Mouse (Mus musculus) lung, embryonic 16.5 days (tissue): ENCODE results near the gene Morn2. TPM values are rescaled to one million over a fixed set of nuclear protein-coding genes. Genes with fewer than 3 reads are reported as not detected.
A peak's percentile ranks its signal among the peaks of the same experiment; 100 is the strongest.
"Not testable (repeated sequence)": the region's sequence is repeated elsewhere in the genome, so short reads cannot be mapped to it uniquely, and the experiment has no call there.

ENCODE experiments used
- ATAC-seq: fragments of 200-750 bp; cut with Nextera tagmentation; 2 replicates; pipeline ENCODE4 v1.8.0; 2017; ENCODE audit warnings: low read depth, mild to moderate bottlenecking, moderate library complexity
- H3K27ac ChIP-seq: fragments of 300-500 bp; sonication (generic); 2 replicates; pipeline ENCODE4 v1.5.1; 2014; ENCODE audit warnings: mild to moderate bottlenecking, control low read depth, low read length
- H3K27me3 ChIP-seq: fragments of 300-500 bp; sonication (generic); 2 replicates; pipeline ENCODE4 v1.6.1; 2014; ENCODE audit warnings: low read depth, low read length, mixed read lengths; ENCODE audit not compliant: control insufficient read depth, insufficient read depth
- H3K36me3 ChIP-seq: fragments of 300-500 bp; sonication (generic); 2 replicates; pipeline ENCODE4 v1.6.1; 2014; ENCODE audit warnings: low read length; ENCODE audit not compliant: control insufficient read depth, insufficient read depth
- H3K4me1 ChIP-seq: fragments of 300-500 bp; sonication (generic); replicated peaks from 2 replicates; pipeline ENCODE4 v1.6.1; 2014; ENCODE audit warnings: low read length, mixed read lengths; ENCODE audit not compliant: control insufficient read depth, insufficient read depth
- H3K4me2 ChIP-seq: fragments of 300-500 bp; sonication (generic); 2 replicates; pipeline ENCODE4 v1.6.1; 2014; ENCODE audit warnings: low read depth, low read length, control low read depth
- H3K4me3 ChIP-seq: fragments of 300-500 bp; sonication (generic); 2 replicates; pipeline ENCODE4 v1.5.1; 2014; ENCODE audit warnings: mild to moderate bottlenecking, low read length, control low read depth
- H3K9ac ChIP-seq: fragments of 300-500 bp; sonication (generic); 2 replicates; pipeline ENCODE4 v1.6.1; 2014; ENCODE audit warnings: low read length, control low read depth
- H3K9me3 ChIP-seq: fragments of 300-500 bp; sonication (generic); 2 replicates; pipeline ENCODE4 v1.6.1; 2016; ENCODE audit warnings: low read length; ENCODE audit not compliant: control insufficient read depth
- WGBS: fragments of 180-500 bp; shearing (Covaris S2); extraction: QIAGEN DNeasy Blood & Tissue Kit; methylation state at CpG from one replicate; pipeline ENCODE4 v1.1.7; 2014; 5-methylcytosine and 5-hydroxymethylcytosine counted together
- polyA plus RNA-seq: library from polyadenylated mRNA; unstranded; fragments of >200 nt; fragmentation: Nextera tagmentation; extraction: Ambion mirVana; gene quantifications from 2 replicates; pipeline ENCODE4 v1.2.1, GENCODE M21; 2015

Morn2 gene
- 35.8 and 37.9 TPM in 2 replicates for polyA plus RNA-seq

- peak within 1 kb of the TSS; percentile 71 for H3K27ac ChIP-seq
- under 1% methylated on average over 35 of the region's 35 CpGs for WGBS
Observed at GRCm38 (mm10) chr17:80290074-80290657, at the start of gene Morn2, which contains the start of gene Dhx57. TSS of gene Morn2 (plus strand) at chr17:80290203. TSS of gene Dhx57 (minus strand) at chr17:80290476.

GRCm38 (mm10) chr17:80241594-80241993 is 48.4 kb upstream of the Morn2 start:
- no peak overlapping the region for H3K4me3 ChIP-seq
- no peak overlapping the region for H3K4me2 ChIP-seq
- H3K36me3 ChIP-seq: peaks cover 36% of the 10 kb centered on the region
- H3K9me3 ChIP-seq: no peaks in the 10 kb centered on the region
- no peaks in the 10 kb centered on the region; the same call in 1 of the 2 replicates for H3K4me1 ChIP-seq
- ATAC-seq: no peak
- WGBS: 85% methylated on average over 9 of the region's 9 CpGs
- no peaks in the 10 kb centered on the region for H3K27me3 ChIP-seq
- H3K27ac ChIP-seq: no peak overlapping the region
- no peak overlapping the region for H3K9ac ChIP-seq

More at GRCm38 (mm10) chr17:80290074-80290657, at the start of gene Morn2, which contains the start of gene Dhx57:
- Histone ChIP-seq H3K4me1 (peaks cover 7% of the 10 kb centered on the region), H3K27me3 (no peaks in the 10 kb centered on the region), H3K9me3 (no peaks in the 10 kb centered on the region), H3K4me3 (peak within 1 kb of the TSS; percentile 82), H3K4me2 (peak within 1 kb of the TSS; percentile 65), H3K36me3 (no peaks in the 10 kb centered on the region), H3K9ac (peak within 1 kb of the TSS; percentile 84)
- ATAC-seq: peak; percentile 99

- Histone ChIP-seq H3K9ac (no peak overlapping the region), H3K27me3 (no peaks in the 10 kb centered on the region), H3K4me1 (no peaks in the 10 kb centered on the region; the same call in 1 of the 2 replicates), H3K4me3 (no peak overlapping the region), H3K4me2 (no peak overlapping the region), H3K36me3 (peaks cover 35% of the 10 kb centered on the region), H3K9me3 (no peaks in the 10 kb centered on the region), H3K27ac (no peak overlapping the region)
- 38% methylated on average over 13 of the region's 13 CpGs for WGBS
- peak; percentile 86 for ATAC-seq
Observed at GRCm38 (mm10) chr17:80243116-80243515, 46.9 kb upstream of the Morn2 start.

GRCm38 (mm10) chr17:80252757-80253525 is 37.1 kb upstream of the Morn2 start:
- H3K4me2 ChIP-seq: peak overlapping the region; percentile 18; the same call in 1 of the 2 replicates
- H3K36me3 ChIP-seq: peaks cover 43% of the 10 kb centered on the region
- 64% methylated on average over 13 of the region's 13 CpGs for WGBS
- peak; percentile 86 for ATAC-seq
- H3K27me3 ChIP-seq: no peaks in the 10 kb centered on the region
- peaks cover 11% of the 10 kb centered on the region for H3K4me1 ChIP-seq
- no peak overlapping the region for H3K4me3 ChIP-seq
- no peaks in the 10 kb centered on the region for H3K9me3 ChIP-seq
- H3K27ac ChIP-seq: peak overlapping the region; percentile 92
- 0 out of 2 replicates have a peak overlapping the region, but pooled peaks have one; percentile 11 for H3K9ac ChIP-seq

- Histone ChIP-seq H3K4me2 (no peak overlapping the region), H3K4me1 (peaks cover 11% of the 10 kb centered on the region), H3K9ac (no peak overlapping the region), H3K27me3 (no peaks in the 10 kb centered on the region), H3K4me3 (no peak overlapping the region), H3K27ac (no peak overlapping the region), H3K36me3 (peaks cover 47% of the 10 kb centered on the region), H3K9me3 (no peaks in the 10 kb centered on the region)
- no peak for ATAC-seq
- WGBS: 94% methylated on average over 5 of the region's 5 CpGs
Observed at GRCm38 (mm10) chr17:80254421-80254820, 35.6 kb upstream of the Morn2 start.

GRCm38 (mm10) chr17:80255208-80255607 is 34.8 kb upstream of the Morn2 start:
- Histone ChIP-seq H3K27me3 (no peaks in the 10 kb centered on the region), H3K36me3 (peaks cover 44% of the 10 kb centered on the region), H3K4me3 (no peak overlapping the region), H3K9me3 (no peaks in the 10 kb centered on the region), H3K4me1 (peaks cover 11% of the 10 kb centered on the region), H3K27ac (peak overlapping the region; percentile 19; the same call in 1 of the 2 replicates), H3K9ac (no peak overlapping the region), H3K4me2 (no peak overlapping the region)
- ATAC-seq: peak; percentile 73
- WGBS: 32% methylated on average over 13 of the region's 13 CpGs

GRCm38 (mm10) chr17:80267065-80267464 is 22.9 kb upstream of the Morn2 start:
- H3K36me3 ChIP-seq: peaks cover 35% of the 10 kb centered on the region
- no peak overlapping the region for H3K9ac ChIP-seq
- H3K9me3 ChIP-seq: no peaks in the 10 kb centered on the region
- no peak overlapping the region for H3K4me2 ChIP-seq
- H3K4me1 ChIP-seq: no peaks in the 10 kb centered on the region
- ATAC-seq: no peak
- no peaks in the 10 kb centered on the region for H3K27me3 ChIP-seq
- no peak overlapping the region for H3K4me3 ChIP-seq
- 90% methylated on average over 4 of the region's 4 CpGs for WGBS
- H3K27ac ChIP-seq: no peak overlapping the region

GRCm38 (mm10) chr17:80268151-80268550 is 21.9 kb upstream of the Morn2 start:
- Histone ChIP-seq H3K4me3 (no peak overlapping the region), H3K9me3 (no peaks in the 10 kb centered on the region), H3K27ac (no peak overlapping the region), H3K9ac (no peak overlapping the region), H3K36me3 (peaks cover 44% of the 10 kb centered on the region), H3K4me2 (no peak overlapping the region), H3K4me1 (no peaks in the 10 kb centered on the region), H3K27me3 (no peaks in the 10 kb centered on the region)
- no peak for ATAC-seq
- 94% methylated on average over 3 of the region's 3 CpGs for WGBS

- not testable (repeated sequence) for H3K4me2 ChIP-seq, H3K9me3 ChIP-seq, H3K27ac ChIP-seq, H3K4me1 ChIP-seq, H3K4me3 ChIP-seq, ATAC-seq, H3K27me3 ChIP-seq, H3K9ac ChIP-seq
- WGBS: 95% methylated on average over 7 of the region's 7 CpGs
- peaks cover 42% of the 10 kb centered on the region for H3K36me3 ChIP-seq
Observed at GRCm38 (mm10) chr17:80270622-80271021, 19.4 kb upstream of the Morn2 start.
